Mouse (Mus musculus): ENCODE data around the gene Ephb1. TPM values are rescaled to one million over a fixed set of nuclear protein-coding genes. Genes with fewer than 3 reads are reported as not detected.

Gene Ephb1
- polyA plus RNA-seq, 1 experiment from 2014 or later, result 42.3 TPM

DNA sequence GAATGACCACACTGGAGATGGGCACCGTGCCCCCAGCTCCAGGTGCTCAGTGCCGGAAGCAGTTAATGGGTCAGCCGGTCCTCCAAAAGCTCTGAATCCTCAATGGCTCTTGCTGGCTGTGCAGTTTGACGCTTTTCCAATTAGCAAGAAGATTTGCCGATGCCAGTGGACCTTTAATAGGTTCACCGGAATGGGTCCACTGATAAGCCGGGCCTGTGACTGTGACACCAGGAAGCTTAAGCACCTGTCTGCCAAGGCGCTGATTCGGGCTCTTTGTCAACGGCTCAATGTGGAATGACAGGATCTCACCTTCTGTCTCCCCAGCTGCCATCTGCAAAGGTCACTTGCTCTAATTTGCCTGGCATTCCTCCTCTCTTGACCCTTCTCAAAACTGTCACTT lies 239.2 kb downstream of the Ephb1 start:
- no peak overlapping the region for H3K27ac ChIP-seq (replicated peaks)
- no peak overlapping the region for H3K9ac ChIP-seq (replicated peaks)
- no peak overlapping the region for H3K4me2 ChIP-seq (replicated peaks)
- no peaks in the 10 kb centered on the region for H3K4me1 ChIP-seq
- H3K36me3 ChIP-seq, result no peaks in the 10 kb centered on the region
- H3K27me3 ChIP-seq, result no peaks in the 10 kb centered on the region
- whole genome bisulfite sequencing, result 80% methylated on average over 10 of the region's 10 CpGs
- no peak overlapping the region for H3K4me3 ChIP-seq
- no peak for ATAC-seq (replicated peaks)
- H3K9me3 ChIP-seq, result no peaks in the 10 kb centered on the region

DNA sequence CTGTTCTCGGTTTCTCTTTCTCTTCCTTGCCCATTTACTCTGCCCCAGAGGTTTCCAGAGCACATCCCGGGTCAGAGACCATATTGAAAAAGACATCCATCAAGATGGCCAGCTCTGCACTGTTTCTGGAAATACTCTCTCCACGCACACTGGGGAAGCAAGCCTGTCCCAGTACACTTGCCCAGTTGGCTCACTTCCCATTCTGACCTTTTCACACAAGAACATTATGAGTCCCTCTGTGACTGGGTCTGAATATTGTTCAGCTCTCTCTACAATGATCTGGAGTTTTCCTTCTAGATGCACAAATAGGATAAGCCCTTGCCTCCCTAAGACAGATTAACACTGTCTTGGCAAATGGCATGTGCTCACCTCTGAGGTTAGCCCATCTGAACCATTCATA lies 243.0 kb downstream of the Ephb1 start:
- Histone ChIP-seq H3K9ac (replicated peaks) (no peak overlapping the region), H3K27me3 (no peaks in the 10 kb centered on the region), H3K27ac (replicated peaks) (no peak overlapping the region), H3K36me3 (no peaks in the 10 kb centered on the region), H3K9me3 (no peaks in the 10 kb centered on the region), H3K4me3 (no peak overlapping the region), H3K4me2 (replicated peaks) (no peak overlapping the region), H3K4me1 (peaks cover 19% of the 10 kb centered on the region)
- no peak for ATAC-seq (replicated peaks)
- WGBS, result 79% methylated on average over 3 of the region's 3 CpGs

GRCm38 (mm10) chr9:102107978-102108377 lies 246.5 kb downstream of the Ephb1 start:
- no peak for ATAC-seq (replicated peaks)
- H3K4me3 ChIP-seq, result no peak overlapping the region
- peaks cover 19% of the 10 kb centered on the region for H3K4me1 ChIP-seq
- H3K27ac ChIP-seq (replicated peaks), result no peak overlapping the region
- no peaks in the 10 kb centered on the region for H3K9me3 ChIP-seq
- no peaks in the 10 kb centered on the region for H3K27me3 ChIP-seq
- no peak overlapping the region for H3K4me2 ChIP-seq (replicated peaks)
- WGBS, result 32% methylated on average over 3 of the region's 3 CpGs
- H3K9ac ChIP-seq (replicated peaks), result no peak overlapping the region
- no peaks in the 10 kb centered on the region for H3K36me3 ChIP-seq

- no peaks in the 10 kb centered on the region for H3K9me3 ChIP-seq
- H3K4me3 ChIP-seq, result no peak overlapping the region
- H3K27me3 ChIP-seq, result no peaks in the 10 kb centered on the region
- 34% methylated on average over 2 of the region's 2 CpGs for WGBS
- no peaks in the 10 kb centered on the region for H3K36me3 ChIP-seq
- H3K9ac ChIP-seq (replicated peaks), result no peak overlapping the region
- no peak overlapping the region for H3K4me2 ChIP-seq (replicated peaks)
- no peak for ATAC-seq (replicated peaks)
- no peak overlapping the region for H3K27ac ChIP-seq (replicated peaks)
- H3K4me1 ChIP-seq, result peaks cover 19% of the 10 kb centered on the region
Observed at GRCm38 (mm10) chr9:102107213-102107612, 247.3 kb downstream of the Ephb1 start.

DNA sequence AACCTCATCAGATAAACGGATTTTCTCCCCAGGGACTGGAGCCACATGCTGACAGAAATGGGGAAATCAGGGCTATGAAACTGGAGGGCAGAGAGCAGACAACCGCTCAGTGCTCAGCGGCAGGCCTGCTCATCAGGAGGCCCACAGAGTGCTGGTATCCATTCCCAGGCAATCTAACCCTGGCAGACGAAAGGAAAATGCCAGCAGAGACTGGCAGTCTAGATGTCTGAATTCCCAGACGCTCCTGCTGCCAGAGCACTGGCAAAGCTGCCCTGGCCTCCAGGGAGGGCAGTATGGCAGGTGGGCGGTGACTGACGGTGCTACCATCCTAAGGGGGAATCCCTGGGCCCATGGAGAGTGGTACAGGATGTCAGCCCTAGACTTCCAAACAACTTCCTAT lies 257.7 kb downstream of the Ephb1 start:
- Histone ChIP-seq H3K9ac (replicated peaks) (no peak overlapping the region), H3K4me1 (peaks cover 4% of the 10 kb centered on the region; the same call in 1 of the 2 replicates), H3K36me3 (no peaks in the 10 kb centered on the region), H3K9me3 (0 out of 2 replicates have a peak, but pooled peaks cover 2% of the 10 kb centered on the region), H3K27me3 (no peaks in the 10 kb centered on the region), H3K27ac (replicated peaks) (0 out of 2 replicates have a peak overlapping the region, but pooled peaks have one; percentile 4), H3K4me2 (replicated peaks) (no peak overlapping the region), H3K4me3 (no peak overlapping the region)
- 24% methylated on average over 7 of the region's 7 CpGs for WGBS
- ATAC-seq (replicated peaks), result no peak

- no peak overlapping the region for H3K4me3 ChIP-seq
- no peaks in the 10 kb centered on the region for H3K4me1 ChIP-seq
- H3K9me3 ChIP-seq, result no peaks in the 10 kb centered on the region
- no peak overlapping the region for H3K27ac ChIP-seq (replicated peaks)
- no peaks in the 10 kb centered on the region for H3K36me3 ChIP-seq
- WGBS, result 90% methylated on average over 5 of the region's 5 CpGs
- ATAC-seq (replicated peaks), result no peak
- H3K4me2 ChIP-seq (replicated peaks), result no peak overlapping the region
- no peaks in the 10 kb centered on the region for H3K27me3 ChIP-seq
- no peak overlapping the region for H3K9ac ChIP-seq (replicated peaks)
Observed at GRCm38 (mm10) chr9:102088598-102088997, 265.9 kb downstream of the Ephb1 start.

DNA sequence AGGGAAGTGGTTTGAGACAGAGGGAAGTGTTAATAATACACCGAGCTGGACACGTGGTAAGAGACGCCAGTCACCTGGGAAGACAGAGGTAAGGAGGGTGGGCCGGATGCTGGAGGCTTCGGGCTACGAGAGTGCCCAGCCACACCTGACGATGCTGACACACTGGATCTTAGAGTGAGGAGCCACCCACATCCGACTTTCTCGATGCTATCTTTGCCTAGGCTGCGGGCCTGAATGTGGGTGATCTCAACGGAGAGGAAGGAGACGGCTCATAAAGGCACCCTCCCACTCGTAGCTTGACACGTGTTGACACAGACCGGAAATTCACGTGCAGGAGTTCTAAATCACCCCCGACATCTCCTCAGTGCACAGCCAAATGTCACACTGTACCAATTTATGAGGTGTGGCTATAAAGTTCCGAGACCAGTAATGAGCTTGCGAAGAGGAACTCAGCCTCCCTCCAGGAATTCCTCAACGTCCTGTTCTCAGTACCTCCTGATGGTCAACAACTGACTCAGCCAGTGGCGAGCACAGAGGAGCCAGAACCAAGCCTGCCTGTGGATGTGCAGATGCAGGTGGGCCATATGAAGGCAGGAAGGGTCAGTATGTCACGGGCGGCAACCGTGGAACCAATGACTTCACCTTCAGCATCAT lies 268.3 kb downstream of the Ephb1 start:
- Histone ChIP-seq H3K4me2 (replicated peaks) (no peak overlapping the region), H3K27ac (replicated peaks) (no peak overlapping the region), H3K9me3 (no peaks in the 10 kb centered on the region), H3K4me1 (no peaks in the 10 kb centered on the region), H3K27me3 (no peaks in the 10 kb centered on the region), H3K9ac (replicated peaks) (no peak overlapping the region), H3K36me3 (no peaks in the 10 kb centered on the region), H3K4me3 (no peak overlapping the region)
- WGBS, result 91% methylated on average over 24 of the region's 24 CpGs
- no peak for ATAC-seq (replicated peaks)

DNA sequence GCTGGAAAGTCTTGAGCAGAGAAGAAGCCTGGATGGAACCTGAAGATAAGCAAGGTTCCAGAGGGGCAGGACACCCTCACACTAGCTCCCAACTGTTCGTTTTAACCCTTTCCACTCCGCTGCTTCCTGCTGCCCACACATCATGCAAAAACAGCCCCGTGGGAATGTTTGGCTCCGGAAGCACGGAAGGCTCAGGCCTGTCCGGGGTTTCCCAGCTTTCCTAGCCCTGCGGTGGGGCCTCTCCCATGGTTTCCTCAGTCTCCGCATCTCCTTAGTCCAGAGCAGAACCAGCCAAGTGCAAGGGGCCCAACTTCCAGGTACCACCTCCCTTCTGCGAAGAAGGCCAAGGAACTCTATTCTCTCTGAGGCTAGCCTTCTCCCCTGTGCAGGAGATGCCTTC lies 269.0 kb downstream of the Ephb1 start:
- no peaks in the 10 kb centered on the region for H3K4me1 ChIP-seq
- H3K9me3 ChIP-seq, result no peaks in the 10 kb centered on the region
- no peak for ATAC-seq (replicated peaks)
- no peak overlapping the region for H3K4me3 ChIP-seq
- no peak overlapping the region for H3K4me2 ChIP-seq (replicated peaks)
- no peak overlapping the region for H3K27ac ChIP-seq (replicated peaks)
- H3K9ac ChIP-seq (replicated peaks), result no peak overlapping the region
- H3K27me3 ChIP-seq, result no peaks in the 10 kb centered on the region
- no peaks in the 10 kb centered on the region for H3K36me3 ChIP-seq
- 87% methylated on average over 9 of the region's 9 CpGs for WGBS

- 83% methylated on average over 5 of the region's 5 CpGs for WGBS
- no peak overlapping the region for H3K27ac ChIP-seq (replicated peaks)
- H3K9me3 ChIP-seq, result no peaks in the 10 kb centered on the region
- no peaks in the 10 kb centered on the region for H3K27me3 ChIP-seq
- no peak overlapping the region for H3K4me2 ChIP-seq (replicated peaks)
- peaks cover 4% of the 10 kb centered on the region for H3K4me1 ChIP-seq
- H3K9ac ChIP-seq (replicated peaks), result no peak overlapping the region
- no peaks in the 10 kb centered on the region for H3K36me3 ChIP-seq
- ATAC-seq (replicated peaks), result no peak
- H3K4me3 ChIP-seq, result no peak overlapping the region
Observed at GRCm38 (mm10) chr9:102080934-102081333, 273.6 kb downstream of the Ephb1 start.

DNA sequence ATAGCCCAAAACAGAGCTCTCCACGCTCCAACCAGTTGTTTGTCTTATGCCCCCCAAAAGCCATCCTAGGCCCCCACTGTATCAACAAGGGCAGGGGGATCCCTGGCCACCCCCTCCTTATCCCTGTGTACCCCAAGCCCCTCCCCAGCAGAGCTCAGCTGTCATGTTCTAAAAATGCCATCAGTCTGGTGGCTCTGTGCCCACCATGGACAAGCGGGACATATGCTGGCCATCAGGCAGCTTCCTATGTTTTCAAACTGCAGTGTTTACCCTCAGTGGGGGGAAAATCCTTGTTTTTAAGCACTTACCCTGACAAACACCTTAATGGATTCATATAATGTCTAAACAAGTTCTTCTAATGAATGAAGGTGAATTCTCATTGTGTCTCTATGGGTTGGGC lies 275.3 kb downstream of the Ephb1 start:
- no peak for ATAC-seq (replicated peaks)
- Histone ChIP-seq H3K4me2 (replicated peaks) (no peak overlapping the region), H3K9ac (replicated peaks) (no peak overlapping the region), H3K27me3 (no peaks in the 10 kb centered on the region), H3K4me3 (no peak overlapping the region), H3K27ac (replicated peaks) (no peak overlapping the region), H3K36me3 (no peaks in the 10 kb centered on the region), H3K4me1 (peaks cover 9% of the 10 kb centered on the region), H3K9me3 (no peaks in the 10 kb centered on the region)
- WGBS, result 89% methylated on average over 2 of the region's 2 CpGs

DNA sequence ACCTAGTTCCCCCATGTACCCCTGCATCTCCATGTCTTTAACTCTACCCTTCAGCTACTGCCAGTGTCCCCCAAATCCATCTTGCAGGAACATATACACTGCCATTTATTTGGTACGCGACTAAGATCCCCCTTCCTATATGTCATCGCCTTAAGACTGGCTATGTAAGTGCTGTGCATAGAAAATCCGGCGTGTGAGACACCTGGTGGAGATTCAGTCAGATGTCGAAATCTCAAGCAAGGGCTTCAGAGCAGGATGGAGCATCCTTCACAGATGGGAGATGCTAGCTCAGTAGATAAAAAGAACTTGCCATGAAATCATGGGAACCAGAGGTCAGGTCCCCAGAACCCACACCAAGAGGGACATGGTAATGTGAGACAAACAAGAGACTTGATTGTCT lies 276.3 kb downstream of the Ephb1 start:
- H3K27me3 ChIP-seq, result no peaks in the 10 kb centered on the region
- peaks cover 13% of the 10 kb centered on the region for H3K4me1 ChIP-seq
- H3K27ac ChIP-seq (replicated peaks), result no peak overlapping the region
- no peak overlapping the region for H3K4me2 ChIP-seq (replicated peaks)
- H3K4me3 ChIP-seq, result no peak overlapping the region
- H3K9me3 ChIP-seq, result no peaks in the 10 kb centered on the region
- 91% methylated on average over 6 of the region's 6 CpGs for WGBS
- no peak overlapping the region for H3K9ac ChIP-seq (replicated peaks)
- H3K36me3 ChIP-seq, result no peaks in the 10 kb centered on the region
- ATAC-seq (replicated peaks), result no peak

GRCm38 (mm10) chr9:102075539-102075938 lies 279.0 kb downstream of the Ephb1 start:
- Histone ChIP-seq H3K4me1 (peaks cover 13% of the 10 kb centered on the region), H3K36me3 (no peaks in the 10 kb centered on the region), H3K4me2 (replicated peaks) (no peak overlapping the region), H3K9ac (replicated peaks) (no peak overlapping the region), H3K4me3 (no peak overlapping the region), H3K27ac (replicated peaks) (no peak overlapping the region), H3K27me3 (no peaks in the 10 kb centered on the region), H3K9me3 (no peaks in the 10 kb centered on the region)
- WGBS, result 36% methylated on average over 4 of the region's 4 CpGs
- ATAC-seq (replicated peaks), result peak; percentile 72; the same call in 1 of the 2 replicates

GRCm38 (mm10) chr9:102073404-102073803 lies 281.1 kb downstream of the Ephb1 start:
- ATAC-seq (replicated peaks), result 0 out of 2 replicates have a peak, but pooled peaks have one; percentile 38
- no peak overlapping the region for H3K4me3 ChIP-seq
- no peaks in the 10 kb centered on the region for H3K36me3 ChIP-seq
- no peak overlapping the region for H3K9ac ChIP-seq (replicated peaks)
- peaks cover 16% of the 10 kb centered on the region for H3K4me1 ChIP-seq
- no peak overlapping the region for H3K27ac ChIP-seq (replicated peaks)
- no peaks in the 10 kb centered on the region for H3K9me3 ChIP-seq
- 78% methylated on average over 5 of the region's 5 CpGs for WGBS
- H3K4me2 ChIP-seq (replicated peaks), result no peak overlapping the region
- H3K27me3 ChIP-seq, result no peaks in the 10 kb centered on the region

All from forebrain, embryonic 15.5 days (tissue).